Mouse (Mus musculus) stomach, embryonic 14.5 days (tissue): ENCODE results near the gene Aloxe3. TPM values are rescaled to one million over a fixed set of nuclear protein-coding genes. Genes with fewer than 3 reads are reported as not detected.
"Not testable (repeated sequence)": the region's sequence is repeated elsewhere in the genome, so short reads cannot be mapped to it uniquely, and the experiment has no call there.

Experiments used
- ATAC-seq: fragments of 200-750 bp; cut with Nextera tagmentation; 2 replicates; pipeline ENCODE4 v1.8.0; 2017; ENCODE audit warnings: low read depth, moderate TSS enrichment; ENCODE audit not compliant: insufficient number of reproducible peaks, insufficient read depth, low FRiP score
- H3K27ac ChIP-seq: fragments of 300-500 bp; sonication (generic); 2 replicates; pipeline ENCODE4 v1.5.1; 2014; ENCODE audit warnings: mild to moderate bottlenecking, low read length, moderate library complexity, mixed read lengths
- H3K27me3 ChIP-seq: fragments of 300-500 bp; sonication (generic); 2 replicates; pipeline ENCODE4 v1.6.1; 2014; ENCODE audit warnings: low read length, control low read depth, mixed read lengths; ENCODE audit not compliant: control insufficient read depth, insufficient read depth
- H3K36me3 ChIP-seq: fragments of 300-500 bp; sonication (generic); 2 replicates; pipeline ENCODE4 v1.6.1; 2014; ENCODE audit warnings: mild to moderate bottlenecking, control low read depth, low read length, moderate library complexity, mixed read lengths; ENCODE audit not compliant: control insufficient read depth, insufficient read depth
- H3K4me1 ChIP-seq: fragments of 300-500 bp; sonication (generic); 2 replicates; pipeline ENCODE4 v1.6.1; 2014; ENCODE audit warnings: low read length, control low read depth, mixed read lengths; ENCODE audit not compliant: control insufficient read depth, insufficient read depth
- H3K4me2 ChIP-seq: fragments of 300-500 bp; sonication (generic); replicated peaks from 2 replicates; pipeline ENCODE4 v1.6.1; 2014; ENCODE audit warnings: low read depth, low read length, control low read depth
- H3K4me3 ChIP-seq: fragments of 300-500 bp; sonication (generic); 2 replicates; pipeline ENCODE4 v1.5.1; 2014; ENCODE audit warnings: low read depth, low read length, control low read depth
- H3K9ac ChIP-seq: fragments of 300-500 bp; sonication (generic); replicated peaks from 2 replicates; pipeline ENCODE4 v1.6.1; 2014; ENCODE audit warnings: low read depth, mild to moderate bottlenecking, control low read depth, low read length, moderate library complexity, mixed read lengths
- H3K9me3 ChIP-seq: fragments of 300-500 bp; sonication (generic); 2 replicates; pipeline ENCODE4 v1.6.1; 2016; ENCODE audit warnings: low read depth, low read length, control low read depth; ENCODE audit not compliant: control insufficient read depth
- WGBS: fragments of 180-500 bp; shearing (Covaris S2); extraction: QIAGEN DNeasy Blood & Tissue Kit; methylation state at CpG from one replicate; pipeline ENCODE4 v1.1.7; 2014; 5-methylcytosine and 5-hydroxymethylcytosine counted together
- polyA plus RNA-seq: library from polyadenylated mRNA; unstranded; fragments of >200 nt; fragmentation: Nextera tagmentation; extraction: Ambion mirVana; gene quantifications from 2 replicates; pipeline ENCODE4 v1.2.1, GENCODE M21; 2014

Aloxe3 gene
- polyA plus RNA-seq, 1 experiment from 2014 or later, result 0.29 TPM

DNA sequence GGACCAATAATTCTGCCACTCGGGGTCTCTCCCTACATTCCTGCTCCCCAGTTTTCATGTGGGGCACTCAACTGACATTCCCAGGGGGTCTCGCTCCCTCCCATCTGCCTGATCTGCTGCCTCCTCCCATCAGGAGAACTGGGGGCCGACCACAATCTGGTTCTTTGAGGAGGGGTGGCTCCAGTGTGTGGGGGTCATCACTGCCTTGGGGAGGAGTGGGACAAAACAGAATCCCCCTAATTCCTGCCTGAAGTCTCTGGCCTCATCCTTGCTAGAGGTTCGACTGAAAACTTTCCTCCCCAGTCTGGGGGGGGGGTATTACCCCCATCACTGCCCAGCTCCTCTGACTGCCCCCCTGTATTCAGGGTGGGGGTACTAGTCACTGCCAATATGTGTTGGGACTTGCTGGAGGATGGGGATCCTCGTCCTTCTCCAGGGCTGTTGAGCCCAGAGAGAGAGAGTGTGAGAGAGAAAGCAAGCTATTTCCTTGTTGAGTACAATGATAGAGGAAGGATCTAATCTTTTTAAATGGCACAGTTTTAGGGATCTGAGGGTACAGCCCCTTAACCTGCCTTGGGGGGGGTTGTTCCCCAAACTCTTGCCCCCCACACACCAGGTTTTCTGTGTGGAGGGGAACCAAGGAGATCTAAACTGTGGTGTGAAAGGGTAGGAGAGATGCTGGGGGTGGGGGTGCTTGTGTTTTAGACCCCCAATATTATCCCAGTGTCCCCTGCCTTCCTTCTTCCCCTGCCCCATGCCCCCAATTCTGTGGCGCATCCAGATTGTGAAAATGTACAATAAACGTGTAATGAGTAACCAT, 33.9 kb upstream of the Aloxe3 start:
- no peak overlapping the region for H3K27ac ChIP-seq

DNA sequence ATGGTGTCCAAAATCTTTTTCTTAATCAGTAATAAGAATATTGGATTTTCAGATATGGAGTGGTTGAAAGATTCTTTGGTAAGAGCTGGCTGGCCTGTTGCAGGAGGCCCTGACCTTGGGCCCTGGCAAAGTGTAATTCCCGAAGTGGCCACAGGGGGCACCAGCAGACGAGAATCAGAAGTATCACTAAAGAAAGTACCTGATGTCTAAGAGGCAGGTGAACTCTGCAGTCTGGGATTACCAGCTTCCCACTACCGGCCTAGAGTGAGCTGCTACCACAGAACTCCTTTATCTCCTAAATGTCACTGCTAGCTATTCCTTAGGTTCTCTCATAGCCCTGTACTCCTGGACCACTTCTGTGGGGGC, 33.3 kb upstream of the Aloxe3 start:
- H3K9me3 ChIP-seq, result no peaks in the 10 kb centered on the region
- H3K4me3 ChIP-seq, result no peak overlapping the region
- no peak overlapping the region for H3K9ac ChIP-seq
- no peak for ATAC-seq
- H3K27ac ChIP-seq, result no peak overlapping the region
- WGBS, result 2% methylated on average over 3 of the region's 3 CpGs
- peaks cover 24% of the 10 kb centered on the region for H3K36me3 ChIP-seq
- H3K4me2 ChIP-seq, result no peak overlapping the region
- no peaks in the 10 kb centered on the region for H3K27me3 ChIP-seq
- peaks cover 30% of the 10 kb centered on the region for H3K4me1 ChIP-seq

More for the DNA sequence above, 33.9 kb upstream of the Aloxe3 start:
- 69% methylated on average over 7 of the region's 7 CpGs for WGBS
- Histone ChIP-seq H3K4me2 (no peak overlapping the region), H3K36me3 (peaks cover 24% of the 10 kb centered on the region), H3K9me3 (no peaks in the 10 kb centered on the region), H3K4me1 (peaks cover 29% of the 10 kb centered on the region), H3K27me3 (no peaks in the 10 kb centered on the region), H3K4me3 (no peak overlapping the region), H3K9ac (no peak overlapping the region)
- no peak for ATAC-seq

DNA sequence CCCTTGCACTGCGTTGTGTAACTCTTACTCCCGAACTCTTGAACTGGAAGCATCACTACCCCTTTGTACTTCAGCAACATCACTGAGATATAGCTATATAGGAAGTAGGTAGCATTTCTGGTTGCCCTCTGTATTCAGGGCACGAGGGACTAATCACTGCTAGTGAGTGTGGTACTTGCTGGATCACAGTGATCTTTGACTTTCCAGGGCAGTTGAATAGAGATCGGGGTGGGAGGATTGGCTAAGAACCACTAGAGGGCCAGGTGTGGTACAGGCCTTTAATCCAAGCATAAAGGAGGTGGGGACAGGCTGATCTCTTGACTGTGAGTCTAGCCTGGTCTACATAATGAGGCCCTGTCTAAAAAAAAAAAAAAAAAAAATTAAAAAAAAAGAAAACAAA, 32.8 kb upstream of the Aloxe3 start:
- Histone ChIP-seq H3K9ac (no peak overlapping the region), H3K4me3 (no peak overlapping the region), H3K27ac (no peak overlapping the region), H3K9me3 (no peaks in the 10 kb centered on the region), H3K27me3 (no peaks in the 10 kb centered on the region), H3K4me2 (no peak overlapping the region), H3K36me3 (peaks cover 24% of the 10 kb centered on the region), H3K4me1 (peaks cover 30% of the 10 kb centered on the region)
- no peak for ATAC-seq
- WGBS, result 91% methylated on average over 4 of the region's 4 CpGs

DNA sequence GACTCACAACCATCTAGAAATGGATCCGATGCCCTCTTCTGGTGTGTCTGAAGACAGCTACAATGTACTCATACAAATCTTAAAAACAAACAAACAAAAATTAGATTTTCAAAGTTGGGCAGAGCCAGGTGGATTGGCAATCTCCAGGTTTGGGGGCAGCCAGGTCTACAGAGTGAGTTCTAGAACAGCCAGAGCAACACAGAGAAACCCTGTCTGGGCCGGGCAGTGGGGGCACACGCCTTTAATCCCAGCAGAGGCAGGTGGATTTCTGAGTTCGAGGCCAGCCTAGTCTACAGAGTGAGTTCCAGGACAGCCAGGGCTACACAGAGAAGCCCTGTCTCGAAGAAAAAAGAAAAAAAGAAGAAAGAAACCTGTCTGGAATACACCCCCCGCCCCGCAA, 31.8 kb upstream of the Aloxe3 start:
- not testable (repeated sequence) for ATAC-seq, H3K9me3 ChIP-seq, H3K9ac ChIP-seq, H3K27ac ChIP-seq, H3K27me3 ChIP-seq, H3K4me2 ChIP-seq, H3K4me3 ChIP-seq
- 90% methylated on average over 7 of the region's 7 CpGs for WGBS
- H3K4me1 ChIP-seq, result peaks cover 37% of the 10 kb centered on the region
- H3K36me3 ChIP-seq, result peaks cover 24% of the 10 kb centered on the region

DNA sequence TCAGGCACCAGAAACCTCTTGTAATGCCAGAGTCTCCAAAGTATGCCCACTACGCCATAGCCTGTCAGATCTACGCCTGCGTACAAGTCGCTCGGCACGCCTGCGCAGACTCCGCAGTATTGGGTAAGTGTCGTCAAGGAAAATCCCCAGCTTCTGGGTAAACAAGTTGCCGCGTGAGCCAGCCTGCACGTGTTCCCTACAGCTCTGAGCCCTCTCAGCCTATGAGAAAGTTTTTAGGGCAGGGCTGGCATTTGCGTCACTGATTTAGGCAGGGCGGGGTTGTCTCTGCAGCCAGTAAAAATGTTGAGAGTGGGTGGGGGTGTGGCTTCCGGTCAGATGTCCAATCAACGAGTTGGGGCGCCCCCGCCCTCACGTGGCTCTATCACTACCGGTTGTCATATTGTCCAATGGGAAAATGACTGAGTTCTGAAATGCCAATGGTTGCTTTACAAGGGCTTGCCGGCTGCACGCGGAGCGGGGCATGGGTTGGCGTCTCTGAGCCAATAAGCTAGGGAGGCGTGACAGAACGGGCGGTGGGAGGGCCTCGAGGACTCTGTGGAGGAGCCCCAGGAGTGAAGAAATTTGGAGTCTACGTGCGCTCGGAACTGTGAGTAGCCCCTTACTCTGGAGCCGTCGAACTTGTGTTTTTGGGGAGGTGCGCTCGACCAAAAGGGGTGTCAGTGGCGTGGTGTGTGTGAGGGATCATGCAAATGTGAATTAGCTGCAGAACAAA, 30.8 kb upstream of the Aloxe3 start, which contains the start of gene Per1:
Per1 (plus strand) TSS at position 521 of the 733 bp plus-strand sequence.
- peak within 1 kb of the TSS; percentile 46 for H3K4me3 ChIP-seq
- H3K4me2 ChIP-seq, result peak within 1 kb of the TSS; percentile 83

DNA sequence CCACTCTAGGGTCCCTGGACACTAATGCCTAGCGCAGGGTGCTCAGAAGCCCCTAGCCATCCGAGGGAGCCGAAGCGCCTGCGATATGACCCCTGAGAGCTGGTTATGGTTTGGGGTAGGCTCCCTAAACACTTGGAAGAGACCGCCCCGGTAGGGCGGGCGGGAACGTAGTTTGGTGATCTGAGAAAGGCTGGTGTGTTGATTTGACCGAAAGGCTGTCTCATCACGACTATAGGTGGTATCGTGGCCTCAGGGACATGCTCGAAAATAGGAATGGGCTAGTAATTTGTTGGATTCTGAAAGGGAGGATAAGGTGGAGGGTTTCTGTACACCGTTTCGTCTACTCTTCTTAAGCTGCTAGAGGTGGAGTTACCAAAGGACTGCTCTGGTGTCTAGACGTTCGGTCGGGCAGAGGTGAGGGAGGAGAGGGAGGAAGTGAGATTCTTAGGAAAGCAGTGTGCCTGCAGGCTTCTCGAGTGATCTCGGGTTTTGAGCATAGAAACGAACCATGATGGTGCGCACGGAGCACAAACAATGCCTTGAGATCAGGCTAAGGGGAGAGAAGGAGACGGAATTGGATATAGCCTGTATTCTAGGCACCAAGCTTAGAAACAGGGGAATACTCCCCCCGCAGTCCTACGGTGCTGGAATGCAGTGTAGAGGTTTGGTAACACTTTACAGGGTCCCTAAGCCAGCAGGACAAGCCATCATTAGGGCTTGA, 30.0 kb upstream of the Aloxe3 start:
- Histone ChIP-seq H3K4me1 (peaks cover 31% of the 10 kb centered on the region), H3K4me3 (peak overlapping the region; percentile 46), H3K9me3 (no peaks in the 10 kb centered on the region), H3K27ac (peak overlapping the region; percentile 88), H3K36me3 (peaks cover 18% of the 10 kb centered on the region), H3K9ac (peak overlapping the region; percentile 47), H3K4me2 (peak overlapping the region; percentile 83), H3K27me3 (no peaks in the 10 kb centered on the region)
- 2% methylated on average over 27 of the region's 27 CpGs for WGBS
- ATAC-seq, result no peak

More for the DNA sequence above, 30.8 kb upstream of the Aloxe3 start, which contains the start of gene Per1:
- Histone ChIP-seq H3K9ac (peak within 1 kb of the TSS; percentile 47), H3K9me3 (no peaks in the 10 kb centered on the region), H3K4me1 (peaks cover 31% of the 10 kb centered on the region), H3K27ac (peak within 1 kb of the TSS; percentile 88), H3K36me3 (peaks cover 22% of the 10 kb centered on the region), H3K27me3 (no peaks in the 10 kb centered on the region)
- under 1% methylated on average over 37 of the region's 37 CpGs for WGBS
- peak; percentile 94 for ATAC-seq

DNA sequence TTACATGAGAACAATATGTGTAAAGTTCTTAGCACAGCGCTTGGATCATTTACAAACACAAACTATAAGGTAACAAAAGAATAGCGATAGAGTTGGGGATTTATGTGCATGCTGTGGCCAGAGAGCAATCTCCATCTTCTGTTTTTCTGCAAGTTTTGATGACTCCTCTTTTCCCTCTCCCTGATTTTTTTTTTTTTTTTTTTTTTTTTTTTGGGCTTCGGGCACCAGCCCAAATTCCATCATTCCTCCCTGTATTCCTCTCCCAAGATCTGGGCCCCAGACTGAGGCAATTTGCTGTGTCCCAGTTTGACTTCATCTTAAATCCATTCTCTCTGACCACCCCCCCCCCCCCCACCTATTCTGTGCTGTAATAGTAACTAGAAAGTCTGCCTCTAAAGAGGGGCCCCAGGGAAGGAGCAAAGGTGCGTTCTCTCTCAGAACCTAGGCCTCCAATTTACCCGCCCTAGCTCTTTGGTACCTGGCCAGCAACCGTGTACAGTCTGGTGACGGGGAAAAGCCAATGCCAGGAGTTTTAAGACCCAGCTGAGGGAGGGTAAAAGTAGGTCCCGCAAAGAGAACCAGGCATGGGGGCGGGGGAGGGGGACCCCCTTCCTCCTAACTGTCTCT, 29.2 kb upstream of the Aloxe3 start:
- Histone ChIP-seq H3K4me1 (peaks cover 31% of the 10 kb centered on the region), H3K9ac (peak overlapping the region; percentile 47), H3K36me3 (peaks cover 19% of the 10 kb centered on the region), H3K4me2 (peak overlapping the region; percentile 83), H3K27ac (peak overlapping the region; percentile 88), H3K4me3 (peak overlapping the region; percentile 46), H3K9me3 (no peaks in the 10 kb centered on the region), H3K27me3 (no peaks in the 10 kb centered on the region)
- WGBS, result 13% methylated on average over 9 of the region's 9 CpGs
- no peak for ATAC-seq
